Mouse (Mus musculus): ENCODE results near the gene Arhgap25. TPM values are rescaled to one million over a fixed set of nuclear protein-coding genes. Genes with fewer than 3 reads are reported as not detected.
"Not testable (repeated sequence)": the region's sequence is repeated elsewhere in the genome, so short reads cannot be mapped to it uniquely, and the experiment has no call there.

Gene Arhgap25
- total RNA-seq (2021) = 1 to 10 TPM; 1.1 to 1.3 TPM
- long read RNA-seq, experiment 1, partial matches to known transcripts = 1 of 2 reads
- long read RNA-seq, experiment 1, other reads (novel, unspliced or antisense) = 0 of 2 reads
- long read RNA-seq, experiment 2, partial matches to known transcripts = 2 of 3 reads
- long read RNA-seq, experiment 2, other reads (novel, unspliced or antisense) = 0 of 3 reads

- DNase-seq = no peak
- intact Hi-C loops (cut with DNase I) = no loop called here
Measured at GRCm38 (mm10) chr6:87532953-87533710, at the start of gene Arhgap25. Gene Arhgap25, minus strand, starts transcription at chr6:87533259.

- peak; percentile 25 to 51 for DNase-seq
- intact Hi-C loops (cut with DNase I) = no loop called here
Measured at GRCm38 (mm10) chr6:87582456-87582855, 49.4 kb upstream of the Arhgap25 start.

- DNase-seq = no peak
- intact Hi-C loops (cut with DNase I) = no loop called here
Measured at GRCm38 (mm10) chr6:87581581-87581980, 48.5 kb upstream of the Arhgap25 start.

GRCm38 (mm10) chr6:87581071-87581470, 48.0 kb upstream of the Arhgap25 start:
- DNase-seq = no peak
- intact Hi-C loops (cut with DNase I) = no loop called here

GRCm38 (mm10) chr6:87578247-87578646, 45.2 kb upstream of the Arhgap25 start:
- intact Hi-C loops (cut with DNase I) = no loop called here
- DNase-seq = no peak

- intact Hi-C loops (cut with DNase I) = no loop called here
- DNase-seq = no peak
Measured at GRCm38 (mm10) chr6:87576648-87577330, 43.7 kb upstream of the Arhgap25 start.

- DNase-seq; intact Hi-C loops (cut with DNase I): not testable (repeated sequence)
Measured at GRCm38 (mm10) chr6:87571863-87572262, 38.8 kb upstream of the Arhgap25 start.

GRCm38 (mm10) chr6:87567686-87568593, 34.9 kb upstream of the Arhgap25 start:
- peak in 1 of 2 experiments; percentile 42 for DNase-seq
- intact Hi-C loops (cut with DNase I) = no loop called here

- DNase-seq = no peak
- intact Hi-C loops (cut with DNase I) = no loop called here
Measured at GRCm38 (mm10) chr6:87565166-87565565, 32.1 kb upstream of the Arhgap25 start.

GRCm38 (mm10) chr6:87564356-87564755, 31.3 kb upstream of the Arhgap25 start:
- intact Hi-C loops (cut with DNase I) = no loop called here
- no peak for DNase-seq

- no peak for DNase-seq
- intact Hi-C loops (cut with DNase I) = no loop called here
Measured at GRCm38 (mm10) chr6:87553724-87554123, 20.7 kb upstream of the Arhgap25 start.

- no peak for DNase-seq
Measured at GRCm38 (mm10) chr6:87552054-87552807, 19.2 kb upstream of the Arhgap25 start.

GRCm38 (mm10) chr6:87547836-87548235, 14.8 kb upstream of the Arhgap25 start:
- intact Hi-C loops (cut with DNase I) = no loop called here
- DNase-seq = no peak

More at GRCm38 (mm10) chr6:87552054-87552807, 19.2 kb upstream of the Arhgap25 start:
- intact Hi-C loops (cut with DNase I) = no loop called here

GRCm38 (mm10) chr6:87547431-87547830, 14.4 kb upstream of the Arhgap25 start:
- no peak for DNase-seq
- intact Hi-C loops (cut with DNase I) = no loop called here

- DNase-seq = no peak
- intact Hi-C loops (cut with DNase I) = no loop called here
Measured at GRCm38 (mm10) chr6:87545331-87546217, 12.5 kb upstream of the Arhgap25 start.

GRCm38 (mm10) chr6:87542027-87542426, 9.0 kb upstream of the Arhgap25 start:
- no peak for DNase-seq
- intact Hi-C loops (cut with DNase I) = no loop called here

GRCm38 (mm10) chr6:87541171-87541571, 8.1 kb upstream of the Arhgap25 start:
- no peak for DNase-seq
- intact Hi-C loops (cut with DNase I) = no loop called here

GRCm38 (mm10) chr6:87538376-87539270, 5.6 kb upstream of the Arhgap25 start:
- no peak for DNase-seq
- intact Hi-C loops (cut with DNase I) = no loop called here

Data from gastrocnemius, postnatal 36 days (tissue).